Mouse (Mus musculus) midbrain, embryonic 16.5 days (tissue): ENCODE data around the gene Aff4. TPM values are rescaled to one million over a fixed set of nuclear protein-coding genes. Genes with fewer than 3 reads are reported as not detected.

Source experiments
- ATAC-seq: fragments of 200-750 bp; cut with Nextera tagmentation; 2 replicates; pipeline ENCODE4 v1.8.0; 2017; ENCODE audit warnings: moderate TSS enrichment
- H3K27ac ChIP-seq: fragments of 300-500 bp; sonication (generic); 2 replicates; pipeline ENCODE4 v1.5.1; 2014; ENCODE audit warnings: mild to moderate bottlenecking, low read length, mixed read lengths
- H3K27me3 ChIP-seq: fragments of 300-500 bp; sonication (generic); 2 replicates; pipeline ENCODE4 v1.6.1; 2014; ENCODE audit warnings: low read depth, low read length, mixed read lengths; ENCODE audit not compliant: control insufficient read depth, insufficient read depth
- H3K36me3 ChIP-seq: fragments of 300-500 bp; sonication (generic); 2 replicates; pipeline ENCODE4 v1.6.1; 2014; ENCODE audit warnings: mild to moderate bottlenecking, low read length, moderate library complexity, mixed read lengths; ENCODE audit not compliant: control insufficient read depth, insufficient read depth
- H3K4me1 ChIP-seq: fragments of 300-500 bp; sonication (generic); 2 replicates; pipeline ENCODE4 v1.6.1; 2014; ENCODE audit warnings: mild to moderate bottlenecking, low read length, mixed read lengths; ENCODE audit not compliant: control insufficient read depth, insufficient read depth
- H3K4me2 ChIP-seq: fragments of 300-500 bp; sonication (generic); 2 replicates; pipeline ENCODE4 v1.6.1; 2014; ENCODE audit warnings: mild to moderate bottlenecking, low read length, mixed read lengths
- H3K4me3 ChIP-seq: fragments of 300-500 bp; sonication (generic); 2 replicates; pipeline ENCODE4 v1.5.1; 2014; ENCODE audit warnings: low read depth, mild to moderate bottlenecking, low read length, moderate library complexity, mixed read lengths
- H3K9ac ChIP-seq: fragments of 300-500 bp; sonication (generic); 2 replicates; pipeline ENCODE4 v1.6.1; 2014; ENCODE audit warnings: low read depth, low read length, mixed read lengths
- H3K9me3 ChIP-seq: fragments of 300-500 bp; sonication (generic); replicated peaks from 2 replicates; pipeline ENCODE4 v1.6.1; 2014; ENCODE audit warnings: mild to moderate bottlenecking, low read length, mixed read lengths; ENCODE audit not compliant: control insufficient read depth, poor library complexity, severe bottlenecking
- WGBS: fragments of 180-500 bp; shearing (Covaris S2); extraction: QIAGEN DNeasy Blood & Tissue Kit; methylation state at CpG from one replicate; pipeline ENCODE4 v1.1.7; 2014; 5-methylcytosine and 5-hydroxymethylcytosine counted together
- microRNA-seq: library from miRNA; unstranded; fragments of <30 nt; microRNA quantifications from one replicate; pipeline ENCODE4, GENCODE M21; 2017
- polyA plus RNA-seq: library from polyadenylated mRNA; unstranded; fragments of >200 nt; fragmentation: Nextera tagmentation; extraction: Ambion mirVana; gene quantifications from 2 replicates; pipeline ENCODE4 v1.2.1, GENCODE M21; 2015

The Aff4 gene
- polyA plus RNA-seq, 1 experiment from 2014 or later, result 42.4 TPM

DNA sequence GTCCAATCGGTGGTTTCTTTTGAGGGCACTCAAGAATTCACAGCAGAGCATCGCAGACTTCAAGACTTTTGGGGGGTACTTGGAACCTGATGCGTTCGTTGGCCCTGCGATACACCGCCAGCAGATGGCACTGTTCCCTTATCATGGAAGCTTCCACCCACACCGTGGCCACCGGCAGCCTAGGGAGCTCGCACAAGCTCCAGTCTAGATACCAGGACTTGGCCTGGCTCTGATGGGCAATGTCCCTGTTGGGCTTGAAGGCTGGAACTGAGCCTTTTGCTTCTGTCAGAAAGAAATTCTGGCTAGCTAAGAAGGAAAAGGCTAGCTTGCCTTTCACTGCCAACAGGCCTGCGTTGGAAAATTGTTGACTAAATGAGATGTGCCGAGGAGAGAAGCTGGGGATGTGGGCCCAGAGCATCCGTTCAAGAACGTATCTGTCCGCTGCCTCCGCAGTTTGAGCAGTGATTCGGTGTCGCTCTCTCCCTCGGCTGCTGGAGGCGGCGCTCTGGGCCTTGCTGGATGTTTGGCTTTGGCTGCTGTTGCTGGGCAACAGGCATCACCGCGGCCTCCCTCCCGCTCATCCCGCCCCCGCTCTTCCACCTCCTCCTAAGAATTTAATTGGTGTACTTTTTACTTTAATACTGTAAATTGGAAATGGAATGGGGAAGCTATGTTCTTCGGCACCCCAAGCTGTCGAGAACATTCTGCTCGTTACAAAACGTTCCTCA is 119.5 kb downstream of the Aff4 start, which contains the start of gene Gm9837:
Gene Gm9837, minus strand, starts transcription at position 512 of the 728 bp plus-strand sequence.
- Histone ChIP-seq H3K4me1 (peaks cover 13% of the 10 kb centered on the region), H3K27me3 (peaks cover 27% of the 10 kb centered on the region), H3K27ac (peak within 1 kb of the TSS; percentile 68), H3K36me3 (no peaks in the 10 kb centered on the region), H3K4me3 (peak within 1 kb of the TSS; percentile 12; the same call in 1 of the 2 replicates), H3K4me2 (peak within 1 kb of the TSS; percentile 57), H3K9ac (peak within 1 kb of the TSS; percentile 28), H3K9me3 (no peaks in the 10 kb centered on the region)
- peak; percentile 85 for ATAC-seq
- WGBS, result 2% methylated on average over 29 of the region's 29 CpGs

Small RNA genes within 50 kb of the gene (microRNA-seq; reads per million reads assigned to microRNA genes)
- gene Mir6920, result not detected

Other genes with a start within 250 kb of the Aff4 start
- 37.9 and 38.1 TPM in 2 replicates for gene Hspa4, start 50.4 kb upstream of the Aff4 start, polyA plus RNA-seq
- 13.7 and 16.1 TPM in 2 replicates for gene Zcchc10, start 26.2 kb upstream of the Aff4 start, polyA plus RNA-seq
- gene Leap2, start 72.3 kb downstream of the Aff4 start, polyA plus RNA-seq, result not detected in 2 replicates
- 610 and 673 TPM in 2 replicates for gene Uqcrq, start 80.0 kb downstream of the Aff4 start, polyA plus RNA-seq
- 1.8 and 3.1 TPM in 2 replicates for gene Gdf9, start 80.2 kb downstream of the Aff4 start, polyA plus RNA-seq
- 0.10 TPM in 1 of 2 replicates, not detected in the other for gene Gm10447, start 106.3 kb downstream of the Aff4 start, polyA plus RNA-seq
- gene Shroom1, start 106.4 kb downstream of the Aff4 start, polyA plus RNA-seq, result 3.0 and 4.5 TPM in 2 replicates
- not detected in 2 replicates for gene Gm9837, start 119.6 kb downstream of the Aff4 start, polyA plus RNA-seq
- not detected in 2 replicates for gene Gm9945, start 129.3 kb downstream of the Aff4 start, polyA plus RNA-seq
- gene Sowaha, start 129.4 kb downstream of the Aff4 start, polyA plus RNA-seq, result 1.1 and 1.6 TPM in 2 replicates
- gene Sept8, start 168.4 kb downstream of the Aff4 start, polyA plus RNA-seq, result 20.0 and 20.7 TPM in 2 replicates
- 363 and 379 TPM in 2 replicates for gene Kif3a, start 216.5 kb downstream of the Aff4 start, polyA plus RNA-seq